Mouse (Mus musculus): ENCODE results near the gene Zbtb8a.

GRCm38 (mm10) chr4:129362771-129363170 is 15.1 kb downstream of the Zbtb8a start:
- TF ChIP-seq GATA1 (IDR thresholded peaks at IDR 0.05; ENCODE audit: borderline replicate concordance, low read length) (no peak), FLI1 (IDR thresholded peaks at IDR 0.05; ENCODE audit: low read length) (no peak)
